Mouse (Mus musculus) kidney, embryonic 16.5 days (tissue): ENCODE measurements around the gene Tex22. TPM values are rescaled to one million over a fixed set of nuclear protein-coding genes. Genes with fewer than 3 reads are reported as not detected.

ENCODE experiments used
- ATAC-seq: fragments of 200-750 bp; cut with Nextera tagmentation; 2 replicates; pipeline ENCODE4 v1.8.0; 2017; ENCODE audit warnings: moderate TSS enrichment; ENCODE audit not compliant: low FRiP score, low TSS enrichment
- H3K27ac ChIP-seq: fragments of 300-500 bp; sonication (generic); 2 replicates; pipeline ENCODE4 v1.5.1; 2014; ENCODE audit warnings: low read length
- H3K27me3 ChIP-seq: fragments of 300-500 bp; sonication (generic); 2 replicates; pipeline ENCODE4 v1.6.1; 2014; ENCODE audit warnings: low read length, control low read depth, mixed read lengths; ENCODE audit not compliant: insufficient read depth
- H3K36me3 ChIP-seq: fragments of 300-500 bp; sonication (generic); 2 replicates; pipeline ENCODE4 v1.6.1; 2014; ENCODE audit warnings: low read length, control low read depth, mixed read lengths; ENCODE audit not compliant: insufficient read depth
- H3K4me1 ChIP-seq: fragments of 300-500 bp; sonication (generic); 2 replicates; pipeline ENCODE4 v1.6.1; 2014; ENCODE audit warnings: low read length, control low read depth, mixed read lengths; ENCODE audit not compliant: insufficient read depth
- H3K4me2 ChIP-seq: fragments of 300-500 bp; sonication (generic); replicated peaks from 2 replicates; pipeline ENCODE4 v1.6.1; 2014; ENCODE audit warnings: low read depth, low read length
- H3K4me3 ChIP-seq: fragments of 300-500 bp; sonication (generic); 2 replicates; pipeline ENCODE4 v1.5.1; 2014; ENCODE audit warnings: mild to moderate bottlenecking, low read length
- H3K9ac ChIP-seq: fragments of 300-500 bp; sonication (generic); replicated peaks from 2 replicates; pipeline ENCODE4 v1.6.1; 2014; ENCODE audit warnings: low read length
- H3K9me3 ChIP-seq: fragments of 300-500 bp; sonication (generic); 2 replicates; pipeline ENCODE4 v1.6.1; 2016; ENCODE audit warnings: low read length, control low read depth
- WGBS: fragments of 180-500 bp; shearing (Covaris S2); extraction: QIAGEN DNeasy Blood & Tissue Kit; methylation state at CpG from one replicate; pipeline ENCODE4 v1.1.7; 2014; 5-methylcytosine and 5-hydroxymethylcytosine counted together
- polyA plus RNA-seq: library from polyadenylated mRNA; unstranded; fragments of >200 nt; fragmentation: Nextera tagmentation; extraction: Ambion mirVana; gene quantifications from 2 replicates; pipeline ENCODE4 v1.2.1, GENCODE M21; 2015

Tex22 gene
- polyA plus RNA-seq, 1 experiment from 2014 or later = not detected

GRCm38 (mm10) chr12:113132567-113132966 lies 58.3 kb downstream of the Tex22 start:
- WGBS = 54% methylated on average over 2 of the region's 2 CpGs
- ATAC-seq = peak; percentile 33; the same call in 1 of the 2 replicates
- Histone ChIP-seq H3K27me3 (no peaks in the 10 kb centered on the region), H3K36me3 (peaks cover 100% of the 10 kb centered on the region), H3K9me3 (no peaks in the 10 kb centered on the region), H3K27ac (no peak overlapping the region), H3K9ac (no peak overlapping the region), H3K4me1 (no peaks in the 10 kb centered on the region), H3K4me3 (no peak overlapping the region), H3K4me2 (no peak overlapping the region)

GRCm38 (mm10) chr12:113133260-113133659 lies 59.0 kb downstream of the Tex22 start:
- Histone ChIP-seq H3K27ac (no peak overlapping the region), H3K4me2 (no peak overlapping the region), H3K9ac (no peak overlapping the region), H3K9me3 (no peaks in the 10 kb centered on the region), H3K4me3 (no peak overlapping the region), H3K4me1 (no peaks in the 10 kb centered on the region), H3K27me3 (no peaks in the 10 kb centered on the region), H3K36me3 (peaks cover 99% of the 10 kb centered on the region)
- WGBS = 88% methylated on average over 9 of the region's 9 CpGs
- ATAC-seq = no peak

DNA sequence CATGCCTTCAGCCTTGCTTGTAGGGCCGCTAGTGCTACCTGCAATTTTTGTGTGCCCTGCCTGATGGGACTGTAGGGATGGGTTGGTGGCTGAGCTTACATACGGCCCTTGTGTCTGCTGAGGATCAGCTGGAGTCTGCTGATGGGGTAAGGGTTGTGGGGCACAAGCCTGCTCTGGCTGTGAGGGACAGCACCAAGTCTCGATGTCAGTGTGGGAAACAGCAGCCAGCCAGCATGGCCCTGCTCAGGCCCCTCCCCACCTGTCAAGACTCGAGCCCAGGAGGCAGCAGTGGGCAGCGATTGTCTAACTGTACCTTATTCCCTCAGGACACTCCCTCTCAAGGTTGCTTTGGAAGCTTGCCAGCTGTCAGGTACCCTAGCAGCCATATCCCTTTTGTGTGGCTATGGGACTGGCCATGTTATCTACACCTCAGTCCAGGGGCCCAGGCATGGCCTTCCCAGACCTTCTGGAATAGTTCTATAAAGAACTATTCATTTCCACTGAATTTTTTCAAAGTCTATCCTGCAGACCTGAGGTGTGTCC lies 59.6 kb downstream of the Tex22 start:
- no peak for ATAC-seq
- H3K27me3 ChIP-seq = no peaks in the 10 kb centered on the region
- H3K36me3 ChIP-seq = peaks cover 93% of the 10 kb centered on the region
- 74% methylated on average over 5 of the region's 5 CpGs for WGBS
- H3K4me1 ChIP-seq = peaks cover 6% of the 10 kb centered on the region; the same call in 1 of the 2 replicates
- no peak overlapping the region for H3K4me3 ChIP-seq
- H3K9ac ChIP-seq = no peak overlapping the region
- H3K4me2 ChIP-seq = no peak overlapping the region
- H3K9me3 ChIP-seq = no peaks in the 10 kb centered on the region
- no peak overlapping the region for H3K27ac ChIP-seq

- ATAC-seq = no peak
- Histone ChIP-seq H3K9me3 (no peaks in the 10 kb centered on the region), H3K4me2 (no peak overlapping the region), H3K4me1 (peaks cover 11% of the 10 kb centered on the region), H3K4me3 (no peak overlapping the region), H3K27me3 (no peaks in the 10 kb centered on the region), H3K36me3 (peaks cover 88% of the 10 kb centered on the region), H3K9ac (no peak overlapping the region), H3K27ac (no peak overlapping the region)
- WGBS = 87% methylated on average over 4 of the region's 4 CpGs
These were observed 60.2 kb downstream of the Tex22 start for GRCm38 (mm10) chr12:113134502-113134901.

DNA sequence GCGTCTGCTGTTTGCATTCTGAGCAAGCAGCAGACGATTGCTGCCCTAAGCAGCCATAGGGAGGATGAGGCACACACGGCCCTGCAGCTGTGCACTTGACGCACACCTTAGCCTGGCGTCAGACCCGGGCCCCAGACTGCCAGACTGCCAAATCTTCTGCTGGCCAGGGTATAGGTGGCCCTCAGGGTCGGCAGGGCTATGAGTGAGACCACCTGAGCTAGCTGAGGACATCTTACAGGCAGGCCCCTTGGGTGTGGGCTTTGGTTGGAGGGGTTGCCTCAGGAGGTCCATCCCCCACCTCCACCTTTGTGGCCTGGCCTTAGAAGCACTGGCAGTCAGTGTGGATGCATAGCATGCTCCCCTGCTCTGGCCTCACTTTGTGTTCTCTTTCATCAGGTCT lies 61.1 kb downstream of the Tex22 start:
- ATAC-seq = no peak
- H3K4me3 ChIP-seq = no peak overlapping the region
- H3K36me3 ChIP-seq = peaks cover 79% of the 10 kb centered on the region
- no peaks in the 10 kb centered on the region for H3K9me3 ChIP-seq
- no peak overlapping the region for H3K9ac ChIP-seq
- H3K27me3 ChIP-seq = no peaks in the 10 kb centered on the region
- no peak overlapping the region for H3K27ac ChIP-seq
- 89% methylated on average over 7 of the region's 7 CpGs for WGBS
- H3K4me1 ChIP-seq = peaks cover 16% of the 10 kb centered on the region
- H3K4me2 ChIP-seq = no peak overlapping the region

DNA sequence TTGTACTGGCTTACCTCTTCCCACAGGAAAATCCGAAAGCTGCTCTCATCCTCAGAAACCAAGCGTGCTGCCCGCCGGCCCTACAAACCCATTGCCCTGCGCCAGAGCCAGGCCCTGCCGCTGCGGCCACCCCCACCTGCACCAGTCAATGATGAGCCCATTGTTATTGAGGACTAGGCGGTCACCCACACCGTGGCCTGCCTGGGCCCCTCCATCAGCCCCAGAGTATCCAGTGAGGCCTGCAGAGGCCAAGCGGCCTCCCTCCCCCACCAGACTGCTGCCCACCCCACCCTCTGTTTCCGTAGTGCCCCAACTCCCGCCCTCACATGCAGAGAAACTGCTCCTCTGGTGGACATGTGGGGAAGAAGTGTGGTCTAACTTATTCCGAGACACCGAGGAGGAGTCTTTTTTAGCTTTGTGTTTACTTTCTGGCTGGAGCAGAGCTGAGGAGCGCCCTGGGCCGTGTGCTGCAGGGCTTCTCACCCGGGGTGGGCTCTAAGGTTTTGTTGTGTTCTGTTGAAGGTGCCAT lies 62.3 kb downstream of the Tex22 start:
- Histone ChIP-seq H3K4me2 (no peak overlapping the region), H3K27me3 (no peaks in the 10 kb centered on the region), H3K9me3 (no peaks in the 10 kb centered on the region), H3K27ac (no peak overlapping the region), H3K9ac (no peak overlapping the region), H3K36me3 (peaks cover 67% of the 10 kb centered on the region), H3K4me3 (no peak overlapping the region), H3K4me1 (peaks cover 28% of the 10 kb centered on the region)
- no peak for ATAC-seq
- 82% methylated on average over 17 of the region's 17 CpGs for WGBS

DNA sequence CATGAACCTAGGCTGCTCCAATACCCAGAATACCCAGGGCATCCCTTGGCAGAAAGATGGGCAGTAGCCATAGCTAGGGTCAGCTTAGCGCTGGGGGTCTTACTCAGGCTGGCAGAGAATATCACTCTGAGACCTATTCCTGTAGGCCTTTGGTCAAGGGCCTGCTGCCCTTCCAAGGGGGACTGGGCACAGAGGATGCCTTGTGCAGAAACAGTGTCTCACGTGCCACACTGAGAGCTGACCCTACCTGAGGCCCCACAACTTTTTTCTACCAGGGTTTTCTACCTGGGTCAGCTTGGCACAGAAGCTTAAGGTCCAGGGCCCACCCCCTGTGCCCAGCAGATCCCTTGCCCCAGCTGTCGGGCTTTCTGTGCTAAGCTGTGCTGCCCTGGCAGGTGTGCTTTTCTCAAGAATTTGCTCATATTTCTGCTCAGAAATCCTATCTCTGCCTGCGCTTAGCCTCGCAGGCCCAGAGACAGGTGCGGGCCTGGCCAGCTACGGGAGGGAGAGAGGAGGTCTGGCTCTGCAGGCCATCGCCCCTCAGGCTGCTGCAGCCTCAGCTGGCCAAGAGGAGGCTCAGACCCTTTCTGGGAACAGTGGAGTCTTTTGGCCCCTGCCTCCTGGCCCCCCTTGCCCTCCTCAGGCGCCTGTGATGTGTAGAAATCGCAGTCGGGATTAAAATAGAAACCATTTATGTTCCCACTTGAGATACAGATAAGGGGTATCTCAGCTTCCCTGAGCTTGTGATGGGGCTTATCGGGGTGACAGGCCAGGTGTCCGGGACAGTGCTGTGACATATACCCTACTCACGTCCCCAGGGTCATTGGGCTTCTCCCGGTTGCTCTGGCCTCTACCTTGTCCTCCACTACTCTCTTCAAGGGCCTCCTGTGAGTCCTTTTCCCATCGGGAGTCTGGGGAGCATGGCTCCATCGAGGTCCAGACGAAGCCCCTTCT lies 63.2 kb downstream of the Tex22 start:
- ATAC-seq = no peak
- peaks cover 37% of the 10 kb centered on the region for H3K4me1 ChIP-seq
- H3K9ac ChIP-seq = no peak overlapping the region
- H3K9me3 ChIP-seq = no peaks in the 10 kb centered on the region
- H3K4me3 ChIP-seq = no peak overlapping the region
- 89% methylated on average over 18 of the region's 18 CpGs for WGBS
- H3K27me3 ChIP-seq = no peaks in the 10 kb centered on the region
- H3K36me3 ChIP-seq = peaks cover 57% of the 10 kb centered on the region
- H3K4me2 ChIP-seq = no peak overlapping the region
- no peak overlapping the region for H3K27ac ChIP-seq

GRCm38 (mm10) chr12:113138291-113138690 lies 64.0 kb downstream of the Tex22 start:
- H3K4me2 ChIP-seq = no peak overlapping the region
- peaks cover 50% of the 10 kb centered on the region for H3K36me3 ChIP-seq
- H3K9ac ChIP-seq = 0 out of 2 replicates have a peak overlapping the region, but pooled peaks have one; percentile 9
- no peaks in the 10 kb centered on the region for H3K9me3 ChIP-seq
- 64% methylated on average over 6 of the region's 6 CpGs for WGBS
- H3K4me1 ChIP-seq = peaks cover 45% of the 10 kb centered on the region
- H3K27me3 ChIP-seq = no peaks in the 10 kb centered on the region
- H3K4me3 ChIP-seq = no peak overlapping the region
- no peak for ATAC-seq
- H3K27ac ChIP-seq = no peak overlapping the region; the same call in 1 of the 2 replicates
